Mouse (Mus musculus): ENCODE data around the gene Arhgap24. TPM values are rescaled to one million over a fixed set of nuclear protein-coding genes. Genes with fewer than 3 reads are reported as not detected.
"Not testable (repeated sequence)": the region's sequence is repeated elsewhere in the genome, so short reads cannot be mapped to it uniquely, and the experiment has no call there.

Arhgap24 gene
- total RNA-seq, 1 experiment from 2014 or later, result 5.0 TPM

GRCm38 (mm10) chr5:102817641-102818040, 336.4 kb downstream of the Arhgap24 start:
- no peak for ATAC-seq (replicated peaks; ENCODE audit: insufficient number of reproducible peaks, low FRiP score, low TSS enrichment, poor library complexity, severe bottlenecking)

DNA sequence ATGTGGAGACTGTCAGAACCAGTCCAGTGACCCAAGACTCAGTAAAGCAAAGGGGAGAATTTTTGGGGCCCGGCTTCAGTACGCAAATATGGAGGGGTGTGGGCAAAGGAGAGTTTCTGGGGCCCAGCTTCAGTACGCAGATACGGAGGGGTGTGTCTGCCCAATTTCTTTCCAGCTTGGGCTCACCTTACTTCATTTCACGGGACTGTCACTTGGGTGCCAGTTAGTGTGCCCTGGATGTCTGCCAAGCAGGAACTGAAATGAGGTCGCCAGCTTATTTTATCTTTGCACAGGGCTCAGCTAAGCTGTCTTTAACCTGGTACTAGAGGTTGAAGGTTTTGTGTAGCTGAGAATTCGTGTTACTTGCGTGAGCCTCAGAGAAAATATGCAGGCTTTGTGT, 344.3 kb downstream of the Arhgap24 start:
- no peak for ATAC-seq (replicated peaks; ENCODE audit: insufficient number of reproducible peaks, low FRiP score, low TSS enrichment, poor library complexity, severe bottlenecking)

- no peak for ATAC-seq (replicated peaks; ENCODE audit: insufficient number of reproducible peaks, low FRiP score, low TSS enrichment, poor library complexity, severe bottlenecking)
Observed at GRCm38 (mm10) chr5:102839071-102839470, 357.9 kb downstream of the Arhgap24 start.

DNA sequence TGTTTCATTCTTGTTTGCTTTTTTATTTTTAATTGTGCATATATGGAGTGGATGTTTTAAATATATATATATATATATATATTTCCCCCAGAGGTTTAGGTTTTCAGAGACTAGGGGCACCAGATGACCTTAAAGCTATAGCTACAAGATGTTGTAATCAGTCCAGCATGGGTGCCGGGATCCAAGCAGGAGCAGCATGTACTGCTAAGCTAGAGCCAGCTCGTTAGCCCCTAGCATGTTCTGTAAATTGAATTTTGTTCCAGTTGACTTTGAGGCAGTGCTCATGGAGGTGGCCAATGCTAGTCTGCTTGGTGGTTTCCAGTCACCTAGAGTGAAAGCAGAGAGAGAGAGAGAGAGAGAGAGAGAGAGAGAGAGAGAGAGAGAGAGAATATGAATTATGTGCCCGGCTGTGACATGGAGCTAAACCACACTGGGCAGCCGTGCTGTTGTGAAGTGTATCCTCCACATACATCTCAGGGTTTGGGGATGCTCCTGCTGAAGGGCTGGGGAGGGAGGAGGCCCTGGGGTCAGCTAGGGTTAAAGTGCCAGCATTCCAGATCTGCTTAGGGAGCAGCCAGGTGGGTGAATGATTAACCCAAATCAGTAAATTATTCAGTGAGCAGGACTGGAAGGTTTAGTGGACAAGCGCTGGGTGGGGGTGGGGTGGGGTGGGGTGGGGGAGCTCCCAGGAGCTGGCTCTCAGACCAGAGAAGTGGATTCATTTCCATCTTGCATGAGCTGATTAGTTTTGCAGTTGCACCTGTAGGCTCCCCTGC, 362.9 kb downstream of the Arhgap24 start:
- no peak for ATAC-seq (replicated peaks; ENCODE audit: insufficient number of reproducible peaks, low FRiP score, low TSS enrichment, poor library complexity, severe bottlenecking)

- ATAC-seq (replicated peaks; ENCODE audit: insufficient number of reproducible peaks, low FRiP score, low TSS enrichment, poor library complexity, severe bottlenecking), result no peak
Observed at GRCm38 (mm10) chr5:102844731-102845598, 363.8 kb downstream of the Arhgap24 start.

- no peak for ATAC-seq (replicated peaks; ENCODE audit: insufficient number of reproducible peaks, low FRiP score, low TSS enrichment, poor library complexity, severe bottlenecking)
Observed at GRCm38 (mm10) chr5:102845800-102846199, 364.6 kb downstream of the Arhgap24 start.

GRCm38 (mm10) chr5:102847859-102848258, 366.7 kb downstream of the Arhgap24 start:
- no peak for ATAC-seq (replicated peaks; ENCODE audit: insufficient number of reproducible peaks, low FRiP score, low TSS enrichment, poor library complexity, severe bottlenecking)

DNA sequence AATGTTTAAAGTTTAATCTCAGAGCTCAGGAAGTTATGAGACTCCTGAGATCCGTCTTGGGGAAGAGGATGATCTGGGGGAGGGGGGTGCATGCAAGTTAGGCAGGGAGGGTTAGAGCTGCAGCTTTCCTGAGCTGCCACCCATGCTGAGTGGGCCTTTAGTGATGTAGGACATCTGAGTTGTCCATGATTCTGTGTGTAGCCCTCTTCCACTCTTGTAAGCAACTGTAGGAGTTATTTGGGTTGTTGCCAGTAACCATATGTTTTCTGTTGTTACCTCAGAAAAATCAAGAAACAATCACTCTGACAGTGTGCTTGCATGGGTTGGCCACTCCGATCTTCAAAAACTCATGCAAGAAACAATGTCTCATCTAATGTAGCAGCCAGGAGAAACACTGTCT, 370.6 kb downstream of the Arhgap24 start:
- no peak for ATAC-seq (replicated peaks; ENCODE audit: insufficient number of reproducible peaks, low FRiP score, low TSS enrichment, poor library complexity, severe bottlenecking)

DNA sequence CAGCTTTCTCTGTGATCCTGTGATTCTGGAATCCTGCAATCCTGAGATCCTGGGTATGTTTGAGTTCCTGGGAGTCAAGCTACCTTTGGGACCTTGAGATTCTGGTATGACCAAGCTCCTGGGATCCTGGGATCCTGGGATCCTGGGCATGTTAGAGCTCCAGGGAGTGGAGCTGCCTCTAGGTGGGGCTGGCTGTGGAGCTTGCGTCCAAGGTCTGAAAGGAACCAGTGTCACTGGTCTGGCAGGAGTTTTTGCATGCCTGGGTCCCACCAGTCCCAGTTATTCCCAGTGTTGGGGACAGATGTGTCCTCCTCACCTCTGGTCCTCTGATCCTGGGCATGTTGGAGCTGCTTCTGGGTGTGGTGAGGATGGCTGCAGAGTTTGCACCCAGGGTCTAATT, 372.6 kb downstream of the Arhgap24 start:
- no peak for ATAC-seq (replicated peaks; ENCODE audit: insufficient number of reproducible peaks, low FRiP score, low TSS enrichment, poor library complexity, severe bottlenecking)

- no peak for ATAC-seq (replicated peaks; ENCODE audit: insufficient number of reproducible peaks, low FRiP score, low TSS enrichment, poor library complexity, severe bottlenecking)
Observed at GRCm38 (mm10) chr5:102855805-102856204, 374.6 kb downstream of the Arhgap24 start.

GRCm38 (mm10) chr5:102858047-102858446, 376.9 kb downstream of the Arhgap24 start:
- ATAC-seq (replicated peaks; ENCODE audit: insufficient number of reproducible peaks, low FRiP score, low TSS enrichment, poor library complexity, severe bottlenecking), result no peak

- no peak for ATAC-seq (replicated peaks; ENCODE audit: insufficient number of reproducible peaks, low FRiP score, low TSS enrichment, poor library complexity, severe bottlenecking)
Observed at GRCm38 (mm10) chr5:102859749-102860148, 378.6 kb downstream of the Arhgap24 start.

DNA sequence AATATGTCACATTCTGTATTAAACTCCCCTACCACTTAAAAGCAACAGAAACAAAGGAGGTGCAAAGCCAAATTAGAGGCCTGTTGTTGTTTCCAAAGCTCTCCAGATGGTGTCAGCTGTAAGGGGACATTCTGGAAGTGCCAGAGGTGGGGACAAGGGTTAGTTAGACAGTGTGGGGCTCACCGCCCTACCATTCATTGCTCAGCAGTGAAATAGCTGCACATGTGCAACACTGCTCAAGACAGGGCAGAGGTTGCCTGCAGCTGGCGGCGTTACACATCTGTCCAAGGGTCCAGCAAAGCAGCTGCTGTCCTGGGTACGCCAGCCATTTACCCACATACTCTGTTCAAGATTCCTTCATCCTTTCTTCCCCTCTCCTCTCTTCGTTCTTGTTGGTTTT, 387.0 kb downstream of the Arhgap24 start:
- ATAC-seq (replicated peaks; ENCODE audit: insufficient number of reproducible peaks, low FRiP score, low TSS enrichment, poor library complexity, severe bottlenecking), result no peak

GRCm38 (mm10) chr5:102872996-102873395, 391.8 kb downstream of the Arhgap24 start:
- ATAC-seq (replicated peaks; ENCODE audit: insufficient number of reproducible peaks, low FRiP score, low TSS enrichment, poor library complexity, severe bottlenecking), result not testable (repeated sequence)

GRCm38 (mm10) chr5:102874605-102875298, 393.6 kb downstream of the Arhgap24 start:
- no peak for ATAC-seq (replicated peaks; ENCODE audit: insufficient number of reproducible peaks, low FRiP score, low TSS enrichment, poor library complexity, severe bottlenecking)

DNA sequence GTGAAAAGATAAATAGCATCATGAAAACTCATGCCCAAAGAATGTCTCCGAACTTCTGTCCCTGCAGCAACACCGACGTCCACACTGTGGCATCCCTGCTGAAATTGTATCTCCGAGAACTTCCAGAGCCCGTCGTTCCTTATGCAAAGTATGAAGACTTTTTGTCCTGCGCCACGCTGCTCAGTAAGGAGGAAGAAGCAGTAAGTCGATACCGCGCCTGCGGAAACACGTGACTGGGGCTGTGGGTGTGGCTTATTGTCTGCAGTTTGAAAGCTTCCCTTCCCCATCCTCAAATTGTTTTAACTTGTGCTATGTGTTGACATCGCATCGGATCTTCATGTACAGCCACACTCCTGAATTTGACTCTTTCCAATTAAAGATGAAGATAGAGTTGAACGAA, 394.4 kb downstream of the Arhgap24 start:
- 0 out of 2 replicates have a peak, but pooled peaks have one; percentile 31 for ATAC-seq (replicated peaks; ENCODE audit: insufficient number of reproducible peaks, low FRiP score, low TSS enrichment, poor library complexity, severe bottlenecking)

- ATAC-seq (replicated peaks; ENCODE audit: insufficient number of reproducible peaks, low FRiP score, low TSS enrichment, poor library complexity, severe bottlenecking), result no peak
Observed at GRCm38 (mm10) chr5:102888482-102889162, 407.4 kb downstream of the Arhgap24 start.

- no peak for ATAC-seq (replicated peaks; ENCODE audit: insufficient number of reproducible peaks, low FRiP score, low TSS enrichment, poor library complexity, severe bottlenecking)
Observed at GRCm38 (mm10) chr5:102889163-102889488, 407.9 kb downstream of the Arhgap24 start.

- ATAC-seq (replicated peaks; ENCODE audit: insufficient number of reproducible peaks, low FRiP score, low TSS enrichment, poor library complexity, severe bottlenecking), result no peak
Observed at GRCm38 (mm10) chr5:102892226-102892625, 411.0 kb downstream of the Arhgap24 start.
